Mouse (Mus musculus) embryo, embryonic 11.5 days (tissue): ENCODE measurements around the gene Nek1.

Experiments used
- DNase-seq: peaks from one replicate; pipeline ENCODE4 v3.0.0-alpha.2; 2012; ENCODE audit warnings: low read depth, low spot score

Nek1 gene

DNA sequence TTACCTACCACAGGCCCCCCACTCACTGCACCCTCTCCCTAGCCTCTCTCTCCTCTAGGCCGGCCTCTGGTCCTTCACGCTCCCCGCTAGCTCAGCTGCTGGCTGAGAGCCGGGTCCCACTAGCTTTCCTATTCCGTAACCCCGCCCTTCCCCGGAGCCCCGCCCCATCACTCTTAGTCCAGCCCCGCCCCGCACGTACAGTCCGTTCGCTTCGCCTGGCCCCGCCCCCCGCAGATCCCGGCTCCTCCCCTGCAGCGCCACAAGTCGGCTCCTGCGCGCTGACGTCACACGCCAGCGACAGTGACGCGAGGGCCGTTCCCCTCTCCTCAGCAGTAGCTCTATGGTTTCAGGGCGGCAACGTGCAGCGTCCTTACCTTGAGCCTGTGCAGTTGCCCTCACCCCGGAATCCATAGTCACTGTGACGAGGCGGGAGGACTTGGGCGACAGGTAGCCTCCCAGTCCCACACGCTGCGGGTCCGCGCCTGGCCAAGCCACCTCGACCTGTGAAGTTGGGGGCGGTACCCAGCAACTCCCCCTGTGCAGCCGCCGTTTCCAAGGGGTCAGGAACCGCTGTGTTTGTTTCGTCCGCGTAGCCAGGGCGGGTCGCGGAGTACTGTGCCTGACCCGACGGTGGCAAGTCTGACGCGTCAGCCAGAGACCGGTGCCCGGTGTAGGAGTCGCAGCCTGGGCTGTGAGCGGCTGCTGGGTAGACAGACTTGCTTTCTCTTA lies at the start of gene Nek1:
TSS of gene Nek1 (plus strand) at position 286 of the 729 bp plus-strand sequence.
- peak; percentile 97 for DNase-seq

DNA sequence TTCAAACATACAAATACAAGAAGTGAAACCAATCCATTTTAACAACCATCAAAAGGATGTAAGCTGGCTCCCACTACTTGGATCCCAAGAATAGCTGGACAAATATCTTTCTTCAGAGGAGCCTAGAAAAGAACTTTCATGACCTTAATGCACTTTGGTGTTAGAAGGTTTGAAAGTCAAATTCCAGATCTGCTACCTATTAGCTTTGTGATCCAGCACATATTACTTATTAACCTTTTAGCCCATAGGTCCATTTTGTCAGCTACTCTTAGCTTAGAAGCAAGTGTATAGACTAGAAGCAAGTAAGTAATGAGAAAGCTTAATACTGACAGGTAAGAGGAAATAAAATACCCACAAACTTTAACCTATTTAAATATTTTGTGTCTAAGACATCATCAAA lies 45.5 kb upstream of the Nek1 start:
- DNase-seq: no peak

DNA sequence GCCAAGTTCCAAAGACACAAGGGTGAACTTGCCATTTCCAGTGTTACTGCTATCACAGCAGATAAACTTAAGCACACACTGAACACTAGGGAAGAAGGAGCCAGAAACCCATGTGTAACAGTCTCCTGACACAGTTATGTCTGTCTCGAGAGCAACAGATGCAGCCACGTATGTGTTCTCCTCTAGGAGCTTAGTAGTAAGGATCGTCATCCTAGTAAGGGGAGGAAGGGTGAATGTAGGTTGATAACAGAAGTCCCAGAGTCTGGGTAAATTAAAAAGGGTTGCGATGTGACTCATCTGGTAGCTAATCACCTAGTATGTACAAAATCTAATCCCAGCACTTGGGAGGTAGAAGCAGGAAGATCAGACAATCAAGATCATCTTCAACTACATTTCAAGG lies 43.1 kb upstream of the Nek1 start:
- DNase-seq: no peak

DNA sequence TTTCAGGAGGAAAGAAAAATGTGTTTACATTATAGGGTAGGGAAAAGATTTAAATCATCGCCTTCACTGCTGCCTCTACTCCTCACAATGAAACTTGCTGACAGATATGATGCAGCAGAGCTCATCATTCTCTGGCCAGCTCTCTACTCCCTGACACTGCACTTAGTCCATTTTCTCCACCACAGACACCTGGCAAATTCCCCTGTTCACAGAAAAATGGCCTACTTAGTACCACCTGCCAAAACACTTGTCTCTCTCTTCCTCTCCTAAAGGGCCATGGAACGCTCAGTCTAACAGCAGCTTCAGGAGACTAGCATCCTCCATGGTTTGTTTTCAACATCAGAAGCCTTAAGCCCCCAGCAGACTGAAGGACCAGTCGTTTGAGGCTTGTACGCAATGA lies 41.7 kb upstream of the Nek1 start:
- no peak for DNase-seq

DNA sequence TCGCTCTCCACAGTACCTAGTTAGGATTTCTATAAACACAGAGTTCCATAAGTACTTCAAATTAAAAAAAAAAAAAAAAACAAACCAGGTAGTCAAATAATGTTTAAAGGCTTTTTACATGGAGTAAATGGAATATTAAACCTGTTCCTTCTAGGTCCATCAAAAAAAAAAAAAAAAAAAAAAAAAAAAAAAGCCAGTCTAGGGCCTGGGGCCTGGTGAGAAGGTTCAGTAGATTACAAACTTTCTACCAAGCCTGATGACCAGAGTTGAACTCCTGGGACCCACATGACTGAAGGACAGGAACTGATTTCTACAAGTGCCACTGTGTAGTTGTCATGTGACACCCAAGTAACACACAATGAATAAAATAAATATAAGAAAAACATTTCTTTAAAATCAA lies 41.2 kb upstream of the Nek1 start:
- DNase-seq: no peak

DNA sequence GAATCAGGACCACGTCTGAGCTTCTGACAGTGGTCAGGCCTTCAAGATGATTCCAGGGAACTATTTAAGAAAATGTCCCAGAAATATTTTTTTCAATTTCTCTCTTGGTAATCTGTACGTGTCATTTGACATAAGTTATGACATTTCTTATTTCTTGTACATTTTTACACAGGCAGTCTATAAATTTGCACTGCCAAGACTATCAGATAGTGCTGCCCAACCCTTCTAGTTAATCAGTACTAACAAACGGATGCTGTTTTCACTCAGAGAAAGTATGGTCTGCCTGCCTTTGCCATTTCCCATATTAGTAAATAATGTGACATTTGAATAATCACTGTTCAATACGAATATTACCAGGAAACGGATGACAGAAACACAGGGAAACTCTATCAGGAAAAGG lies 40.2 kb upstream of the Nek1 start:
- DNase-seq: no peak

DNA sequence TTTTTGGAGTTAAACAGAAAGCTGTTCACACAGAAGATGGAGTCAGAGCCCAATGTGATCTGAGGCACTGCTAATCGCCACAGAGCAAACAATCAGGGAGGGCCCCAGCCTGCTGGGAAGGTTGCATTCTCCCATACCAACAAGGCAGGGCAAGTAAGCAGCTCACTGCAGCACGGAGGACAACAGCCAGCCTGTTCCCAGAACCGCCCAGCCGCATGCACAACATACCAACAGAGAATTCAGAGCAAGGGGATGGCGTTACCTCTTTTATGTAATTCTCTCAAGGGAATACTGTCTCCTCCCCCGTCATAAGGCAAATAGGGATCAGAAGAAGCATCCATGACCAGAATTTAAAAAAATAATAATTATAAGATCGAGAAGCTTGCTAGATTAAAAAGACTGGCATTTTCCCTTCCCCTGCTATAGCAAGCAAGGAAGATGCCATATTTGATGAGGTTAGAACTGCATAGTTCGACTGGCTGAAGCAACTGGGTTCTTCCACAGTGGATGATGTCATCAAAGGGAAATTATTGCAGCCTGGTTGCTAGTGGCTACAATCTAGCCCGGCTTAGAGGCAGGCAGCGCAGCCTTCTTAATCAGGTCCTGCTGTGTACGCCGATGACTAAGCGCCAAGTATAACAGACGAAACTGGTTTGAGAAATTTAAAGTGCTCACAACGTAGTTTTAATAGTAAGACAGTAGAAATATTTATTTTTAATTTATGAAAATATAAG lies 38.5 kb upstream of the Nek1 start:
- peak; percentile 73 for DNase-seq

DNA sequence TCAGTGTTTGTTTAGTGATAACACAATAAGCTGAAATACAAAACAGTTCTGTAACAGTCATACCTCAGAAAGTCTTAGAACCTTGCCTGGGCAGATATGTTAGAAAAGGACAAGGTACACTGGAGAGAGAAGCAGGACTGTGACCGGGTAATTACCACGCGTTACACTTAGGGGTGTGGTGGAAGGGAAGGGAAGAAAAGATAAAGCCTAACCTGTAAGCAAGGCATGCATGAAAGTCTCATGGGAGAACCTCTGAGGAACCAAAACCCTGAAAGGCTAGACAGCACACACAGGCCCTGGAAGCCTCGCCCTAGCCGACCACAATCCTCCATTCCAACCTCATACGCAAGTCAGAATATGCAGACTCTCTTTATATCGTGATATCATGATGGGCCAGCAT lies 36.1 kb upstream of the Nek1 start:
- DNase-seq: no peak

DNA sequence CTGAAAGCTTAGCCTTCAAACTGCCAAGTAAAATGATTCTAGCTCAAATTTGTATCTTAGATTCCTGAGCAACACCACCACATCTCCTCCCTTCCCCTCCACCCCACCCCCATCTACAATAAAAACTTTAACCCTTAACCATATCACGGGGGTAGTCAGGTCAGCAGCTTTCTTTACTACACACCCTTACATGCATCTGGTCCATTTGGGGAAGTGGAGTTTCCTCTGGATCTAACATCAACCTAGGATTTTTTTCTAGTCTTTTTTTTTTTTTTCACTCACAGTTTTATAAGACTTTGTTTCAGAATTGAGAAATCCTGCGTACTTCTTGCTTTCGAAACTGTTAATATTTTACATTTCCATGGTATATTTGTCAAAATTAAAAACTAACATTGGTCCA lies 30.2 kb upstream of the Nek1 start:
- no peak for DNase-seq

DNA sequence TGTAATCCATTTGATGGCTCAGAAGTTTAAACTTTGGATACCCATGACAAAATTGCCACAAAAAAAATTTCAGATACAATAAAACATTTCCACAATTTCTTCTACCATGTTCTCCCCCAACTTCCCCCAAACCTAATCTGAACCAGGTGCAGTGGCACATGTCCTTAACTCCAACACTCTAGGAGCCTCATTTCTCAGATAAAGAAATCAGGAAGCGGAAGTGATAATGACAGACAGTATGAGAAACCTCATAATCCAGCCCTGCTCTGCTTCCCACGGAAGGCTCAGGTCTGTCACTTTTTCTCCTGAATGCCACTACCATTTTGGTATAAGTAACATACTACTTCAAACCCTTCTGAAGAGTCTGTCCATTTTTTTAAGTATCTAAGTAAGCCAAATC lies 29.1 kb upstream of the Nek1 start:
- DNase-seq: no peak

DNA sequence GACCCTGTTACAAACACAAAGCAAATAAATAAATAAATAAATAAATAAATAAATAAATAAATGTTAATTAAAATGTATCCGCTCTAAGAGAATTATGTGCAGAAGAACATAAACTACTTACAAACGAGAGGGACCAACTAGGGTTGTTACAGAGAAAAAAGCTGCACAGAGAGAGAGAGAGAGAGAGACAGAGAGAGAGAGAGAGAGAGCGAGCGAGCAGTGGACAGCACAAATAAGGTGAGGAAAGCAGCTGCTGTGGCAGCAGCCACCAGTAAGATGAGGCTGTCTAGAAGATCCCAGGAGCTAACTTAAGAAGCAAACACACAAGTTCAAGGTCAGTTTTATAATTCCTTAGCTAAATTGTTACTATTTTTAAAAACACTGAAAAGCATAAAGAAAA lies 28.5 kb upstream of the Nek1 start:
- no peak for DNase-seq

DNA sequence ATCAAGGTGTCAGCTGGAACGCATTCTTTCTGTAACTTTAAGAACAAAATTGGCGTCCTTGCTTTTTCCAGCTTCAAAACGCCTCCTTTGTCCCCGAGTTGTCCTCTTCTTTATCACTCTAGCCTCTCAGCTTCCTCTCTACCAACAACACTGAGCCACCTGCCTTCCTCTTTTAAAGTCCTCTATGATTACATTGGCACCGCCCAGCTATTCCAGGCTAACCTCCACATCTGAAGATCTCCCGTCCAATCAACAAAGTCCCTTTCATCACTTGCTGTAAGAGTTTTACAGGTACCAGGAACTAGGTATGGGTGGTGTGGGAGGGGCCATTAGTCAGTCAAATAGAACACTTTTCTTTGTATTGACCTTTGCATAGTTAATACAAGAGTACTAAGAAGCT lies 27.7 kb upstream of the Nek1 start:
- no peak for DNase-seq

DNA sequence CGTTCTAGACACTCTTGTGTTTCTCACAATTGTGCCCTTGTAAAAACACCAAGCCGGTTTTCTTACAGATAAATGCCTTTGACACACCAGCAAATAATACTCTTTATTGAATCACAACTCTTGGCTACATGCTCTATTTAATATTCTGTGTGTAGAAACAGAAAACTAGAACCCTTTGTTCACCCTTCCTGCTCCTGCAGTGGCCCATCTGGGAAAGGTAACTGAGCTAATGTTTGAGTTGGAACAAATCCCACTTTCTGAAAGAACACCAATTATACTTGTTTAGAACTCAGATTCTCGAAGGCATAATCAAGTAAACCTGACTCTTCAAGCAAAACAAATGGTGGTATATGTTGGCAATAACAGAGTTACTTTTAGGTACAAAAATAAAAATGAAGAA lies 27.3 kb upstream of the Nek1 start:
- DNase-seq: no peak

DNA sequence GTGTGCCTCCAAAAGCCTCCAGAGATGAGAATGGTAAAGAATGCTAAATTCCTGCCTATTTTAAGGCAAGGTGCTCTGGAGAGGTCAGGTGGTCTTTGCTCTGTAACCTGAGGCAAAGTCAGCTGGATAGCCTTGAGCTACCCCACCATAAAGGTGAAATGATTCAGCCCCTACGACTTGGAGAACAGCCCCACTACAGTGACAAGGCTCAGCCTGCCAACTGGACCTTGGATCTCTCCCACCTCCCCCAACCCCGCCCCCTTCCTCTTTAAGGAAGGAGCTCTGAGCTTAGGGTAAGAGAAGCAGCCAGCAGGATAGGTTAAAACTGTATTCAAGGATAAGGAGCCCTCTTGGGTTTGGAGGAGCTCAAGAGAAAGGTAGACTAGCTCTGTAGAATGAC lies 23.9 kb upstream of the Nek1 start:
- DNase-seq: no peak

DNA sequence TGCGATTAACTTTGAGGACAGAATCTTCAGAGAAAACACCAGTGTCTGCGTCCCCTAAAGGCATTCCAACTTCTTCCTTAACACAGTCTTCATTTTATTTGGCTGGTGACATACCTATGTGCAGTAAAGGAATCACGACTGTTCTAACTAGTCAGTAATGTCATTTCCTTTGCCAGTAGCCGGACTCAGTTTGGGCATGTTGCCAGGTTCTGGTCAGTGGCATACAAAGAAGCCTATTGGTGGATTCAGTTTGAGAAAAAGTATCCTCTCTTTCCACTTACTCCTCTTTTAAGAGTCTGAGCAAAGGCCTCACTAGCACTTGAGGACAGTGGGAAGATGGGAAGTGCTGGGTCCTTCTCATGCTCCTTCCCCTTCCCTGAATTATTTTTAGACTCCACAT lies 21.2 kb upstream of the Nek1 start:
- no peak for DNase-seq

DNA sequence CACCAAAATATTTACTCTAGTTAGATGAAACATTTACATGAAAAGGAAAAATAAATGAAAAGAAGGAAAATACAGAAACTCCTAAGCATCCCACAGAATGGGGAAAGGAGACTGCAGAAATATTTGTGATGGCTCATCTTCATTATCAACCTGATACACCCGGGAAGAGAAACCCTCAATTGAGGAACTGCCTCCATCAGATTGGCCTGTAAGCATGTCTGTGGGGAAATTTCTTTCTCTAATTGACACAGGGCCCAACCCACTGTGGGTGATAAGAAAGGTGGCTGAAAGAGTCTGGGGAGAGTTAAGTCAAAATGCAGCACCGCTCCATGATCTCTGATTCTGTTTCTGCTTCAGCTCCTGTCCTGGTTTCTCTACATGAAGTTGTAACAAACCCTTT lies 19.5 kb upstream of the Nek1 start:
- no peak for DNase-seq

DNA sequence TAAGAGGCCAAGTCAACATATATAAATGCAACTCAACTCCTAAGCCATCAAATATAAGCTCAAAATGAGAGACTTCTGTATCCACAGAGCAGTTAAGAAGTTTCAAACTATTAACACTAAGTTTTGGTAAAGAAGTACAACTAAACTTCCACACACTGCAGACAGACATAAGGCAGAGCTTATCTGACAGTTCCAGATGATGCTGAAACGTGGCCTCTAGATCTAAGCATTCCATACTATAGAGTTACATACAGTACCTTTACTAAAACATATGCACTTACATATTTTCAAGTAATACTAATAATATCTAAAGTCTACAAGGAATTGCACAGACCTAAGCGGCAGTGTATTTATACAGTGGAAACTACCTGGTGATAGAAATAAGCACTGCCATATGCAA lies 18.2 kb upstream of the Nek1 start:
- DNase-seq: no peak

DNA sequence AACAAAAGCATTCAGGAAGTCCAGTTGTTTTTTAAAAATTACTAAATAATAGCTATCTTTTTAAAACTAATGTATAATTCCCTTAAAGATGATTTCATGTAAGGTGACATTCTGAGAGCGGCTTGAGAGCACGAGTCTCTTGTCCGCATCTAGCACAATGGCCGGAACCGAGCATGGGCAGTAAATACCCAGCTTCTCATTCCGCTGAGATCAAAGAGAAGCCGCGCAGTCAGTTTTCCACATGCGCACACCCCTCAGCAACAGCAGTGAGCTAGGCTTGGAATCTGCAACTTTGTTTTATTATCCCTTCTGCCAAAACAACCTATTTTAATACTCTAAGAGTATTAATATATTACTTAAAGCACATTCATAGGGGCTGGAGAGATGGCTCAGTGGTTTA lies 16.2 kb upstream of the Nek1 start:
- no peak for DNase-seq

DNA sequence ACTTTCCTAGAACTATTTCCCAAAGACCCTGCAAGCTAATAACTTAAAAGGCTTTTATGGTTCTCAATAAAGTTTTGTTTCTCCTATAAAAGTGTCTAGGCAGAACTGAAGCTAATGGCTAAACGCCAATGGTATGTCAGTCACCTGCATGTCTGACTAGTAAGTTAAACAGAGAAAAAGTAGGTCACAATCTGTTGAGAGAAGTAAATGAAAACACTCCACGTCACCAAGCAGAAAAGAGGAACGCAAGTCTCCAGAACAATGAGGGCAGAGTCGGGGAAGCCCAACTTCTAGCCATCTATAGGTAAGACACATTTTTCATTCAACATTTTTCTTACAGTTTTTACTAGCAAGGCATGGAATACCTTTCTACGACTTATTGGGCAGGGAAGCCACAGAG lies 14.5 kb upstream of the Nek1 start:
- no peak for DNase-seq

DNA sequence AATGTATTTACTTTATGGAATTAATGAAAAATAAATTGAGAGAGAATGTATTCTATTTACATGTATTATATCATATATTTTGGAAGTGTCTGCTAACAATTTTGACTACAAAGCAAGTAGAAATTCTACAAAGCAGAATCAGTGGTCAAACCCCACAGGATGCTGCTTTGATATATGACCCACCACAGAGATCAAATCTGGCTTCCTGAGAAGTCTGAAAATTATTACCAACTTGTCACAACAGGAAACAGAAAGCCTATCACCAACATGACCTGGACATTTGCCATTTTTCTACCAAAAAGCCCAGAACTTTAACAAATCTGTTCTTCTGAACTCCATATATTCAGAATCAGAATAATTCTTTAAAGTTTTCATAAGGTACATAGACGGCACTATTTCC lies 11.6 kb upstream of the Nek1 start:
- DNase-seq: no peak

DNA sequence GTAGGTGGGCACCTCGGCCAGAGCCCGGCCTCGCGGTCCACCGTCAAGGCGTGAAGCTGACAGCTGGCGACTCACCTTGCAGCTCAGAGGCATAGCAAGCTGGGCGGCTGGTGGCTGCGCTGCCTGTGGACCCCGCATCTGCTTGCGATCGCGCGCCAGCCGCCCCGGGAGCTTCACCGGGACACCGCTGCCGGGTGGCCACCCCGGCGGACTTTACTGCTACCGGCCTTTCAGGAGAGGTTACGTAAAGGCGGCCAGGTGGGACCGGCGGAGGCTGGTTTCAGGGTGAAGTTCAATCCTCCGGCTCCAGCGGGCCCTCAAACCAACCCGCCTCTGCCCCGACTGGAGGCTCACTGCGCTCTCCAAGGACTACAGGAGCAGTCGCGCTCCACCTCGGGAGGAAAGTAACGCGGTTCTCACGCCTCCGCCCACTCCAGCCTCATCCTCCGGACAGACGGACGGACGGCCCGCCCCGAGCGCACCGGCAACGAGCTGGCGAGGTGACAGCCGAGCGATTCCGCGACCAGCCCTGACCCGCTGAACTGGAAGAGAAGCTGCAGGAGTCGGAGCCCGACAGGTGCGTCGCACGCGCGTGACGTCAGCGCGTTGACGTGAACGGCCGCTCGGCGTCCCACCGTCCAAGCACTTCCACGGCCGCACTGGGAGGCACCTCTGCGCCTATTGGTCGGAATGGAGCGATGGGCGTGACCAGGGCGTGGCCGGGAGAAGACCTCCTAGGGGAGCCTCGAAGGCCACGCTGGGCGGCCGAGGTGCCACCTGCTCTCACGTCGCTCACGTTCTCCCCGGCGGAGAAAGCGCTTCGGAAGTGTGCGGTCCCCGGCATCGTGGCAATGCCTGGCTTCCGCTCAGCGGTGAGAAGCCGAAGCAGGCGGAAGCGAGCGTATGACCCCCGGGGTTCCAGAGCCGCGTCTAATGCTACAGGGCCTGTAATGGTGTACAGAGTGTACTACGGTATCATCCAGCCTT lies 10.0 kb upstream of the Nek1 start, which contains the start of gene Clcn3:
TSS of gene Clcn3 (minus strand) at position 600 of the 987 bp plus-strand sequence.
- DNase-seq: peak; percentile 95

DNA sequence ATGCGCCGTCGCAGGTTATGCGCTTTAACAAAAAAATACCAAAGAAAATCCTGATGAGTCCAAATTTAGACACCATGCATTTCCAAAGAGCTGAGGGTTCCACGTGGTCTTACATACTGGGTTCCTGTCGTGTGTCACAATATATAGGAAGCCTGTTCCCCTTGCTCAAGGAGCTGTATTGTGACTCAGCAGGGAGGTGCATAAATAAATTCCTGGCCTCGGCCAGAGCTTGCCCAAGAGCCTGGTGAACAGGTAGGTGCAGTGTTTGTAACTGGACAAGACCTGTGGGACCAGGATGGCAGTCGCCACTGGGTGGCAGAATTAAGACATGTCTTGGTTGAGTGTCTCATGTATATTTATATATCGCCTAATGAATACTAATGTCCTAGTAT lies 9.3 kb upstream of the Nek1 start:
- no peak for DNase-seq
